Mouse (Mus musculus) bone marrow, adult 2 months (tissue): ENCODE measurements around the gene Macrod2. TPM values are rescaled to one million over a fixed set of nuclear protein-coding genes. Genes with fewer than 3 reads are reported as not detected.

Experiments
- H3K27ac ChIP-seq: fragments of 200-500 bp; 2 replicates; pipeline ENCODE4 v1.5.1; 2012; ENCODE audit warnings: low read depth, mild to moderate bottlenecking, control low read depth, inconsistent platforms, low read length; ENCODE audit not compliant: control insufficient read depth, poor library complexity, insufficient read depth
- H3K4me1 ChIP-seq: fragments of 200-500 bp; 2 replicates; pipeline ENCODE4 v1.6.1; 2011; ENCODE audit warnings: low read length; ENCODE audit not compliant: control insufficient read depth, insufficient read depth
- H3K4me3 ChIP-seq: fragments of 200-500 bp; replicated peaks from 2 replicates; pipeline ENCODE3; 2011; ENCODE audit warnings: mild to moderate bottlenecking, low read depth, low read length, control low read depth; ENCODE audit not compliant: control insufficient read depth
- CTCF ChIP-seq: fragments of 200-500 bp; IDR thresholded peaks from 2 replicates; pipeline ENCODE4 v1.5.1; 2011; ENCODE audit warnings: low read length, control low read depth; ENCODE audit not compliant: control insufficient read depth, insufficient read depth
- POLR2A ChIP-seq: fragments of 200-500 bp; IDR thresholded peaks from 2 replicates; pipeline ENCODE4 v1.6.1; 2011; ENCODE audit warnings: low read depth, mild to moderate bottlenecking, control low read depth, low read length, borderline replicate concordance; ENCODE audit not compliant: control insufficient read depth
- WGBS: fragments of 180-500 bp; shearing (Covaris S2); methylation state at CpG from one replicate; pipeline ENCODE4 v1.1.7; 2018; 5-methylcytosine and 5-hydroxymethylcytosine counted together
- polyA plus RNA-seq: library from polyadenylated mRNA; stranded (reverse); fragments of >200 nt; gene quantifications from 2 replicates; pipeline ENCODE4 v1.2.4, GENCODE M21; 2011; ENCODE audit warnings: low replicate concordance; ENCODE audit not compliant: missing spikeins, insufficient read depth, insufficient read length

The Macrod2 gene
- polyA plus RNA-seq, 1 experiment: 2.8 TPM

DNA sequence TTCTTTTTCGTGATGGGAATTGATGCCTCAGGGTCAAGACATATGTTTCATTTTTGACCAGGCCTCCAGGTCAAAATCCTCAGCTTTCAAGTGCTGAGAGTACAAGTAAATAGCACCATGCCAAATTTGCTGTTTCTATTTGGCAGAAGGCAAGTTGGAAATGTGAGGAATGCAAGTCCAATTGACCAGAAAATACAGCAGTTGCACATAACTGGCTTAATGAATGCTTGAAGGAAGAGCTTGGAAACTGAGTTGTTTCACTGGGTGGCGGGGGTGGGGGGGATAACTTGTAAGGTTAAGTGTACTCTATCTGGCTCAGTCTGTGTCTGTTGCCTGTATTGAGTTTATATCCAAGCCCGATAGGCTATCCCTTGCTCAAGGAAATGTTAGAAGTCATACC lies 913.3 kb downstream of the Macrod2 start:
- Histone ChIP-seq H3K27ac (no peak overlapping the region), H3K4me3 (no peak overlapping the region), H3K4me1 (no peaks in the 10 kb centered on the region)
- TF ChIP-seq POLR2A (no peak), CTCF (no peak)
- 76% methylated on average over 3 of the region's 3 CpGs for WGBS

- WGBS: 79% methylated on average over 10 of the region's 10 CpGs
- no peaks in the 10 kb centered on the region for H3K4me1 ChIP-seq
- no peak overlapping the region for H3K27ac ChIP-seq
- no peak overlapping the region for H3K4me3 ChIP-seq
- TF ChIP-seq CTCF: no peak
- TF ChIP-seq POLR2A: no peak
Measured at GRCm38 (mm10) chr2:141312136-141312948, 917.2 kb downstream of the Macrod2 start.

DNA sequence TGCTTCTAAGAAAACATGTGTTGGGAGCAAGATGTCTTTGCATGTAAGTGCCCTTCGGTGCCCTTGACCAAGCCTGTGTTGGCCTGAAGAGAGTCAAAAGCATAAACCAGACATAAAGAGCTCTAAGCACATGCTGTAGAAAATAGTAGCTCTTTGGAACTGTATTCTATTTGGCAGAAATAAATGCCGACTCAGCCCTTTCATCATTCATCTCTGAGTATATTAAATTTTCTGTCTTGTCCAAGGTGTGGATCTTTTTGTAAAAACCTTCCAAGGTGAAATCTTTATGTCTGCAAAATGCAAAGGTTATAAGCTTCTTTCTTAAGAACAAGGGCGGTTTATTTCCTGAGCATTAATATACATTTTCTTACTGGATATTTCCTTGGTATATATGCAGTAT lies 920.2 kb downstream of the Macrod2 start:
- 79% methylated on average over 3 of the region's 3 CpGs for WGBS
- H3K4me3 ChIP-seq: no peak overlapping the region

DNA sequence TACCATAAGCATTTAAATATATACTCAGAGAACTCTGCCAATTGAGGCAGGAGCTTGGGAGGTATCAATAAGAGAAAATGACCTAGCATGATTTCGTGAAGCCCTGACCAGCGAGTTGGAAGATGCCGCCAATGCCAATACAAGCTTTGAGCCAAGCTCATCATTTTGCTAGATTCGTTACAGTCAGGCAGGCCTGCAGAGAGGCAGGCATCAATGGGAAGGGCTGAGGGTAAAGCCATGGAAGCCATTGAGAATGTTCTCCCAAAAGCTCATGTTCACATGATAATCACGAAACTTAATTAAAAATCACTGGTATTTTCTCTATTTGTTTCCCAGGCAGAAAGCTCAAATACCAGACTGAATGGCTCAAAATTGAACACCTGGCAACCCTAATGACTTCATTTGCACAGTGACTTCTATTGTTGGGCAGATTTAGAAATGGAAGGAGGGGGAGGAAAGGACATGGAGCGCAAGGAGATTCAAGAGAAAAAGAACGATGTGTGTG lies 928.9 kb downstream of the Macrod2 start:
- TF ChIP-seq CTCF (no peak), POLR2A (no peak)
- WGBS: 88% methylated on average over 7 of the region's 7 CpGs
- no peaks in the 10 kb centered on the region for H3K4me1 ChIP-seq
- no peak overlapping the region for H3K4me3 ChIP-seq
- H3K27ac ChIP-seq: no peak overlapping the region

More for the DNA sequence above, 920.2 kb downstream of the Macrod2 start:
- no peak overlapping the region for H3K27ac ChIP-seq
- no peak for TF ChIP-seq POLR2A
- no peak for TF ChIP-seq CTCF
- H3K4me1 ChIP-seq: no peaks in the 10 kb centered on the region

GRCm38 (mm10) chr2:141327296-141327695 lies 932.2 kb downstream of the Macrod2 start:
- TF ChIP-seq CTCF (no peak), POLR2A (no peak)
- no peak overlapping the region for H3K4me3 ChIP-seq
- H3K4me1 ChIP-seq: no peaks in the 10 kb centered on the region
- no peak overlapping the region for H3K27ac ChIP-seq
- WGBS: 61% methylated on average over 6 of the region's 6 CpGs

DNA sequence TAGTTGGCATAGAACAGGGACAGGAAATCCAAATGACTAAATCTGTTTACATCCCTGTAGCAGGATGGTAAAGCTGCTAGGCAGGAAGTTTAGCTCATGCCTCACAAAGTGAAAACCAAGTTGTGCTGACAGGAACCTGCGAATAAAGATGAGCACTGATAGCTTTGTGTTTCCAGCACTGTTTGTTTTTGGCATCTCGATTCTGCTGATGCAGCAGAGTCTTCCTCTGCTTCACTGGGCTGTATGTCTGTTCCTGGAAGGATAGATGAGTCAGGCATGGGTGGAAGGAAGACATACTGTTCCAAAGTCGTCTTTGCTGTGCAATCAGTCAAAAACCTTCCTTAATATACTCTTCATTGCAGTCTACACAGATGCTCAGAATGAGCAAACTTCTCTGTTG lies 942.6 kb downstream of the Macrod2 start:
- 20% methylated on average over 3 of the region's 3 CpGs for WGBS
- H3K27ac ChIP-seq: no peak overlapping the region

GRCm38 (mm10) chr2:141343988-141344535 lies 949.0 kb downstream of the Macrod2 start:
- Histone ChIP-seq H3K4me1 (no peaks in the 10 kb centered on the region), H3K27ac (no peak overlapping the region), H3K4me3 (no peak overlapping the region)
- TF ChIP-seq CTCF (no peak), POLR2A (no peak)
- 73% methylated on average over 10 of the region's 10 CpGs for WGBS

More for the DNA sequence above, 942.6 kb downstream of the Macrod2 start:
- Histone ChIP-seq H3K4me3 (no peak overlapping the region), H3K4me1 (no peaks in the 10 kb centered on the region)
- TF ChIP-seq POLR2A: no peak
- TF ChIP-seq CTCF: no peak

DNA sequence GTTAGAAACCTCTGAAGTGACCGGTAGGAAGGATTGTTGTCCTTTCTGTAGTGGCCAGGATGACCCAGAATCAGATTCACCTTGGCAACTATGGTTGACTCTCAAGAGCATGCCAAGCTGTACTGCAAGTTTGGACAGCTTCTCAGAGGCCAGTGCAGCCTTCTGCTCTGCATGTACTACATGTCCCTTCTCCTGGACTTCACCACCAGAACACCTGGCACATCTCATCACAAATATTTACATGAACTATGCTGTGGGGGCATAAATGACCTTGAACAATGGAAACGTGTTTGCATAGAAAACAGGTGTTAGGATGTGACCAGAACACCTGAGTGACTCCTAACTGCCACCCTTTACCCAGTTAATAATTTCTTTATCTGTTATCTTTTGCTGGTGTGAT lies 957.5 kb downstream of the Macrod2 start:
- WGBS: 67% methylated on average over 2 of the region's 2 CpGs
- no peak overlapping the region for H3K27ac ChIP-seq
- no peak overlapping the region for H3K4me3 ChIP-seq
- TF ChIP-seq CTCF (no peak), POLR2A (no peak)
- H3K4me1 ChIP-seq: no peaks in the 10 kb centered on the region

DNA sequence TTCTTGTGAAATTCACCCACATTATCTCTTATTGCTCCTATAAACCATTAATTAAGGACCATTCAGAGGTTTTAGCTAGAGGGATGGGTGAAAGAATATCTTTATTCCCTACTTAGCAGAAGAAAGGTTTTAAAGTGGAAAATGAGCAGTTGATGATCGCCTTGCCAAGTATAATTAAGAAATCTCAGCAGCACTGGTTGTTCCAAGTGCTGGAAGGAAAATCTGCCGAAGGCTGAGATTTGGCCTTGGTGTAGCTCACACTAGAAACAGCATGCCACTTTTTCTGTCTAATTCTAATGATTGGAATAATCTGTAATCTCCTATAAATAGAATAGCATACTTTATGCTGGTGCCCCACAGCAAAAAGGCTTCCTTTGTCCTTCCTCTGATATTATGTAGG lies 993.5 kb downstream of the Macrod2 start:
- no peak for TF ChIP-seq CTCF
- TF ChIP-seq POLR2A: no peak
- Histone ChIP-seq H3K27ac (no peak overlapping the region), H3K4me1 (no peaks in the 10 kb centered on the region), H3K4me3 (no peak overlapping the region)
- WGBS: 80% methylated on average over 2 of the region's 2 CpGs
